Mouse (Mus musculus): ENCODE measurements around the gene A930033H14Rik. TPM values are rescaled to one million over a fixed set of nuclear protein-coding genes. Genes with fewer than 3 reads are reported as not detected.

A930033H14Rik gene
- total and polyA plus RNA-seq, 3 experiments, result not detected

DNA sequence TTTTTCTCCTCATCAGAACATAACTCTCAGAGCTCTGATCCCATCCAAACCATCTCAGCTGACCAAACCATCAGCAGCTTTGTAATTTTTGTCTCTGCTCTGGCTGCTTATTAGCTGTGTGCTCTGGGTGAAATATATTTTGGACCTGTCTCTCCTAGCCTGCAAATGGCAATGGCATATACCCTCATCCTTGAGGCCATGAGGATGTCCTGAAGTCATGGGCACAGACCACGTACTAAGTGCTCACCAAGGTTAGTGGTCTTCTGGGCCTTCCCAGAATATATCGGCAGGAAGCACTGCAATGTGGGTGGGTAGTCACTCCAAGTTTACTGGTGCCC, 6.4 kb upstream of the A930033H14Rik start:
- Histone ChIP-seq H3K4me3 (ENCODE audit: control insufficient read depth in 1 of 2, insufficient read depth in 1 of 2, low read depth in 2 of 2, low read length in 2 of 2) (no peak overlapping the region), H3K79me2 (ENCODE audit: control insufficient read depth, insufficient read depth, low read length, poor library complexity) (no peaks in the 10 kb centered on the region), H3K9me3 (replicated peaks; ENCODE audit: insufficient read depth, low read length) (no peaks in the 10 kb centered on the region), H3K36me3 (ENCODE audit: control insufficient read depth in 1 of 2, insufficient read depth in 2 of 2, low read length in 2 of 2) (no peaks in the 10 kb centered on the region), H3K27me3 (ENCODE audit: control insufficient read depth in 1 of 2, insufficient read depth in 2 of 2, low read length in 2 of 2) (no peaks in the 10 kb centered on the region), H3K9ac (ENCODE audit: control insufficient read depth, low read depth, low read length, poor library complexity, severe bottlenecking) (no peak overlapping the region), H3K27ac (ENCODE audit: control insufficient read depth, low read depth, low read length) (no peak overlapping the region), H3K4me1 (ENCODE audit: control insufficient read depth in 1 of 2, insufficient read depth in 2 of 2, low read length in 2 of 2) (no peaks in the 10 kb centered on the region)
- no peak for DNase-seq (ENCODE audit: low read depth, low spot score)
- TF ChIP-seq JUND (IDR thresholded peaks at IDR 0.05; ENCODE audit: low read depth, low read length) (no peak), MYC (IDR thresholded peaks at IDR 0.05; ENCODE audit: low read depth, low read length) (no peak), NRF1 (IDR thresholded peaks at IDR 0.05; ENCODE audit: insufficient read depth, low read depth, low read length, poor library complexity, severe bottlenecking) (no peak), POLR2AphosphoS2 (IDR thresholded peaks at IDR 0.05; ENCODE audit: low read length) (no peak), HCFC1 (IDR thresholded peaks at IDR 0.05; ENCODE audit: low read depth, low read length) (no peak), TBP (IDR thresholded peaks at IDR 0.05; ENCODE audit: low read depth, low read length) (no peak), ZKSCAN1 (IDR thresholded peaks at IDR 0.05; ENCODE audit: low read depth, low read length) (no peak), USF2 (IDR thresholded peaks at IDR 0.05; ENCODE audit: borderline replicate concordance in 1 of 2, insufficient read depth in 1 of 2, low read depth in 1 of 2, low read length in 2 of 2) (no peak), KAT2A (conservative IDR thresholded peaks at IDR 0.05; ENCODE audit: low read depth, low read length) (no peak)

DNA sequence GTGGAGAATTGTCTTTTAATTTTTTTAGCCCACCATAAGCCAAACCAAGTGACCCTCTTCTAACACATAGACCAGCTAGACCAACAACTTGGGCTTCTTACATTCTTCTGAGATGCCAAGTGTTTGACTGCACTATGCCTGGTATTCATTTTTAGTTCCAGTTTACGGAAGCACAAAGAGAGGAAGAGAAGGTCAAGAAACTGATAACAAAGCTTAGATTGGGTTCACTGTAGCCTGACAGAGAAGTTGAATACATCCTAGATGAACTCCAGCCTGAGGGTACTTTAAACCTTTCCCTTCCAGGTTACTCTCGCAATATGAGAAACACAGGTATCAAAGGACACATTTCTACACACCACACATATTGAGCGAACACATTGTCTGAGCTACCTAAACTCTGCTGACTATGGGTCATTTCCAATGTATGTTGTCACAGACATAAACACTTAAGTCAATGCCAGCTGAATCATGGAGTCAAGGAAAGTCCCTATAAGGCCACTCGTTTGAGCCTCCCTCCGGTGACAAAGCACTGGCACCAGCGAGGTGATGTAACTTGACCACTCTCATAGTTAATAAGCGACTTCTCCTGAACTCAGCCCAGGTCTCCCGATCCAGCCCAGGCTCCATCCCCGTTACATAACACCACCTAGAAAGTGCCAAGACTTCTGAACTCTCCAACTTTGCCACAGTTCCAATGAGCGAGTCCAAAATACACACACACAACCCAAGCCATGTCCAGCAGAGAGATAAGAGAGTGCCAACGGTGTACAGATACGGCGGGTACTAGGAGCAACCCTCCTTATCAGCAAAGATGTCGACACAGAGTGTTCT, 5.8 kb upstream of the A930033H14Rik start:
- Histone ChIP-seq H3K4me3 (ENCODE audit: control insufficient read depth in 1 of 2, insufficient read depth in 1 of 2, low read depth in 2 of 2, low read length in 2 of 2) (no peak overlapping the region), H3K27ac (ENCODE audit: control insufficient read depth, low read depth, low read length) (no peak overlapping the region), H3K27me3 (ENCODE audit: control insufficient read depth in 1 of 2, insufficient read depth in 2 of 2, low read length in 2 of 2) (no peaks in the 10 kb centered on the region), H3K4me1 (ENCODE audit: control insufficient read depth in 1 of 2, insufficient read depth in 2 of 2, low read length in 2 of 2) (no peaks in the 10 kb centered on the region), H3K9me3 (replicated peaks; ENCODE audit: insufficient read depth, low read length) (no peaks in the 10 kb centered on the region), H3K9ac (ENCODE audit: control insufficient read depth, low read depth, low read length, poor library complexity, severe bottlenecking) (no peak overlapping the region), H3K36me3 (ENCODE audit: control insufficient read depth in 1 of 2, insufficient read depth in 2 of 2, low read length in 2 of 2) (no peaks in the 10 kb centered on the region), H3K79me2 (ENCODE audit: control insufficient read depth, insufficient read depth, low read length, poor library complexity) (no peaks in the 10 kb centered on the region)
- TF ChIP-seq USF1 (IDR thresholded peaks at IDR 0.05; ENCODE audit: low read depth, low read length) (no peak), MEF2A (IDR thresholded peaks at IDR 0.05; ENCODE audit: extremely low read depth, insufficient replicate concordance, low read depth, low read length, poor library complexity, severe bottlenecking) (no peak), ETS1 (IDR thresholded peaks at IDR 0.05; ENCODE audit: low read depth, low read length) (no peak), MAZ (IDR thresholded peaks at IDR 0.05; ENCODE audit: low read depth, low read length) (no peak), EP300 (IDR thresholded peaks at IDR 0.05; ENCODE audit: low read depth in 1 of 2, low read length in 2 of 2) (no peak), CTCF (IDR thresholded peaks at IDR 0.05 in 2 of 3, conservative IDR thresholded peaks at IDR 0.05 in 1 of 3; ENCODE audit: control insufficient read depth in 1 of 3, insufficient read depth in 1 of 3, low read depth in 2 of 3, low read length in 3 of 3, poor library complexity in 1 of 3, severe bottlenecking in 1 of 3) (no peak), CHD2 (IDR thresholded peaks at IDR 0.05; ENCODE audit: low read length) (no peak), CHD1 (IDR thresholded peaks at IDR 0.05; ENCODE audit: low read depth, low read length) (no peak), NRF1 (IDR thresholded peaks at IDR 0.05; ENCODE audit: insufficient read depth, low read depth, low read length, poor library complexity, severe bottlenecking) (no peak), TAL1 (IDR thresholded peaks at IDR 0.05; ENCODE audit: low read length) (no peak), ZMIZ1 (IDR thresholded peaks at IDR 0.05; ENCODE audit: low read depth, low read length) (no peak), ZNF384 (IDR thresholded peaks at IDR 0.05; ENCODE audit: low read depth, low read length) (no peak), E2F4 (IDR thresholded peaks at IDR 0.05; ENCODE audit: borderline replicate concordance, low read depth, low read length) (no peak), GATA1 (IDR thresholded peaks at IDR 0.05; ENCODE audit: low read depth, low read length) (no peak), HCFC1 (IDR thresholded peaks at IDR 0.05; ENCODE audit: low read depth, low read length) (no peak), MYB (IDR thresholded peaks at IDR 0.05; ENCODE audit: low read depth, low read length) (no peak), TCF12 (IDR thresholded peaks at IDR 0.05; ENCODE audit: low read depth, low read length) (no peak), UBTF (IDR thresholded peaks at IDR 0.05; ENCODE audit: borderline replicate concordance, insufficient read depth, low read depth, low read length) (no peak), MAFK (IDR thresholded peaks at IDR 0.05; ENCODE audit: borderline replicate concordance, low read depth, low read length) (no peak)
- DNase-seq (ENCODE audit: low read depth, low spot score), result no peak

All from MEL (cell line).